Mouse (Mus musculus): ENCODE measurements around the gene Atg7.

The Atg7 gene

GRCm38 (mm10) chr6:114719100-114719499 lies 76.2 kb downstream of the Atg7 start:
- POLR2A ChIA-PET, result no interaction called here
- CTCF ChIA-PET, result no interaction called here

- ChIA-PET CTCF (interaction anchor here in 1 of 4 experiments (0.7 kb wide), 1 partner anchor 203 kb away, joined by 3 read pairs; no protein-coding TSS in a partner anchor), POLR2A (no interaction called here)
These were observed 76.8 kb downstream of the Atg7 start for GRCm38 (mm10) chr6:114719665-114720064.

GRCm38 (mm10) chr6:114722046-114722445 lies 79.1 kb downstream of the Atg7 start:
- POLR2A ChIA-PET, result interaction anchor here in 1 of 4 experiments (1.1 kb wide), 1 partner anchor 151 kb away, joined by 3 read pairs; no protein-coding TSS in a partner anchor
- CTCF ChIA-PET, result interaction anchor here in 2 of 4 experiments (0.6 to 1.2 kb wide), 3 partner anchors 200 to 650 kb away, joined by 3 to 6 read pairs (median 4); no protein-coding TSS in a partner anchor

- ChIA-PET POLR2A (interaction anchor here in 2 of 4 experiments (0.9 to 1.3 kb wide), 3 partner anchors 16 to 201 kb away, joined by 3 to 4 read pairs (median 3); no protein-coding TSS in a partner anchor), CTCF (interaction anchor here in 3 of 4 experiments (0.6 to 1.8 kb wide), 29 partner anchors 10 to 325 kb away, joined by 3 to 15 read pairs (median 4); no protein-coding TSS in a partner anchor)
These were observed 81.0 kb downstream of the Atg7 start for GRCm38 (mm10) chr6:114723925-114724324.

GRCm38 (mm10) chr6:114724351-114724750 lies 81.5 kb downstream of the Atg7 start:
- CTCF ChIA-PET, result interaction anchor here (0.6 to 1.8 kb wide), 28 partner anchors 11 to 326 kb away, joined by 3 to 15 read pairs (median 4); no protein-coding TSS in a partner anchor
- POLR2A ChIA-PET, result interaction anchor here in 2 of 4 experiments (0.9 to 1.3 kb wide), 3 partner anchors 16 to 200 kb away, joined by 3 to 4 read pairs (median 3); no protein-coding TSS in a partner anchor

GRCm38 (mm10) chr6:114725147-114725575 lies 82.3 kb downstream of the Atg7 start:
- CTCF ChIA-PET, result interaction anchor here (0.8 to 1.8 kb wide), 9 partner anchors 27 to 203 kb away, joined by 3 to 15 read pairs (median 5); no protein-coding TSS in a partner anchor
- POLR2A ChIA-PET, result no interaction called here

- POLR2A ChIA-PET, result no interaction called here
- CTCF ChIA-PET, result interaction anchor here in 1 of 4 experiments (1.3 kb wide), 1 partner anchor 202 kb away, joined by 4 read pairs; no protein-coding TSS in a partner anchor
These were observed 83.8 kb downstream of the Atg7 start for GRCm38 (mm10) chr6:114726681-114727080.

GRCm38 (mm10) chr6:114733156-114733555 lies 90.3 kb downstream of the Atg7 start:
- ChIA-PET POLR2A (no interaction called here), CTCF (no interaction called here)

- ChIA-PET CTCF (no interaction called here), POLR2A (no interaction called here)
These were observed 90.8 kb downstream of the Atg7 start for GRCm38 (mm10) chr6:114733681-114734080.

- CTCF ChIA-PET, result no interaction called here
- POLR2A ChIA-PET, result no interaction called here
These were observed 92.2 kb downstream of the Atg7 start for GRCm38 (mm10) chr6:114735054-114735453.

GRCm38 (mm10) chr6:114736355-114736754 lies 93.5 kb downstream of the Atg7 start:
- CTCF ChIA-PET, result no interaction called here
- POLR2A ChIA-PET, result no interaction called here

GRCm38 (mm10) chr6:114737181-114737580 lies 94.3 kb downstream of the Atg7 start:
- CTCF ChIA-PET, result interaction anchor here in 1 of 4 experiments (0.5 to 0.7 kb wide), 2 partner anchors 157 to 490 kb away, joined by 3 to 7 read pairs; partner anchors contain the start of gene Gm17482
- POLR2A ChIA-PET, result interaction anchor here in 1 of 4 experiments (1.0 to 1.1 kb wide), 2 partner anchors 124 to 134 kb away, joined by 3 read pairs; no protein-coding TSS in a partner anchor

GRCm38 (mm10) chr6:114737931-114738759 lies 95.2 kb downstream of the Atg7 start:
- CTCF ChIA-PET, result no interaction called here
- POLR2A ChIA-PET, result interaction anchor here in 2 of 4 experiments (0.6 to 1.1 kb wide), 4 partner anchors 9 to 186 kb away, joined by 3 read pairs; no protein-coding TSS in a partner anchor

- ChIA-PET CTCF (no interaction called here), POLR2A (no interaction called here)
These were observed 95.8 kb downstream of the Atg7 start for GRCm38 (mm10) chr6:114738760-114739112.

GRCm38 (mm10) chr6:114742209-114743003 lies 99.5 kb downstream of the Atg7 start:
- POLR2A ChIA-PET, result no interaction called here
- CTCF ChIA-PET, result interaction anchor here in 1 of 4 experiments (1.2 kb wide), 1 partner anchor 492 kb away, joined by 3 read pairs; no protein-coding TSS in a partner anchor

GRCm38 (mm10) chr6:114743126-114743525 lies 100.2 kb downstream of the Atg7 start:
- CTCF ChIA-PET, result no interaction called here
- POLR2A ChIA-PET, result no interaction called here

- ChIA-PET POLR2A (no interaction called here), CTCF (no interaction called here)
These were observed 100.9 kb downstream of the Atg7 start for GRCm38 (mm10) chr6:114743845-114744244.

- POLR2A ChIA-PET, result interaction anchor here in 1 of 4 experiments (0.7 to 1.7 kb wide), 2 partner anchors 9 to 21 kb away, joined by 3 to 4 read pairs; no protein-coding TSS in a partner anchor
These were observed 103.6 kb downstream of the Atg7 start for GRCm38 (mm10) chr6:114746439-114746974.

GRCm38 (mm10) chr6:114748419-114748818 lies 105.5 kb downstream of the Atg7 start:
- ChIA-PET CTCF (no interaction called here), POLR2A (no interaction called here)

More at GRCm38 (mm10) chr6:114746439-114746974, 103.6 kb downstream of the Atg7 start:
- CTCF ChIA-PET, result no interaction called here
